Mouse (Mus musculus): ENCODE measurements around the gene Leap2.
"Not testable (repeated sequence)": the region's sequence is repeated elsewhere in the genome, so short reads cannot be mapped to it uniquely, and the experiment has no call there.

Leap2 gene

GRCm38 (mm10) chr11:53441921-53442320, 19.0 kb upstream of the Leap2 start:
- no peak for DNase-seq (ENCODE audit: low spot score)

GRCm38 (mm10) chr11:53436338-53436737, 13.4 kb upstream of the Leap2 start:
- no peak for DNase-seq (ENCODE audit: low spot score)

GRCm38 (mm10) chr11:53435504-53435903, 12.5 kb upstream of the Leap2 start:
- no peak for DNase-seq (ENCODE audit: low spot score)

GRCm38 (mm10) chr11:53433057-53433456, 10.1 kb upstream of the Leap2 start:
- DNase-seq (ENCODE audit: low spot score) = no peak

- no peak for DNase-seq (ENCODE audit: low spot score)
These were observed 8.5 kb upstream of the Leap2 start for GRCm38 (mm10) chr11:53431347-53432056.

- peak; percentile 100 for DNase-seq (ENCODE audit: low spot score)
These were observed 7.8 kb upstream of the Leap2 start, which contains the start of the genes Uqcrq and Gdf9 for GRCm38 (mm10) chr11:53430670-53431346. Uqcrq (minus strand) TSS chr11:53430831. Gdf9 (plus strand) TSS chr11:53431023.

GRCm38 (mm10) chr11:53430300-53430669, 7.3 kb upstream of the Leap2 start:
- no peak for DNase-seq (ENCODE audit: low spot score)

GRCm38 (mm10) chr11:53429182-53429581, 6.2 kb upstream of the Leap2 start:
- DNase-seq (ENCODE audit: low spot score) = no peak

- no peak for DNase-seq (ENCODE audit: low spot score)
These were observed 5.7 kb upstream of the Leap2 start for GRCm38 (mm10) chr11:53428716-53429057.

- DNase-seq (ENCODE audit: low spot score) = no peak
These were observed 5.2 kb upstream of the Leap2 start for GRCm38 (mm10) chr11:53427993-53428715.

- not testable (repeated sequence) for DNase-seq (ENCODE audit: low spot score)
These were observed 3.9 kb upstream of the Leap2 start for GRCm38 (mm10) chr11:53426914-53427313.

- no peak for DNase-seq (ENCODE audit: low spot score)
These were observed 2.8 kb upstream of the Leap2 start for GRCm38 (mm10) chr11:53425711-53426255.

- no peak for DNase-seq (ENCODE audit: low spot score)
These were observed 2.3 kb upstream of the Leap2 start for GRCm38 (mm10) chr11:53425251-53425650.

GRCm38 (mm10) chr11:53424826-53425225, 1.9 kb upstream of the Leap2 start:
- no peak for DNase-seq (ENCODE audit: low spot score)

- DNase-seq (ENCODE audit: low spot score) = peak; percentile 48
These were observed 4.9 kb downstream of the Leap2 start for GRCm38 (mm10) chr11:53418048-53418447.

GRCm38 (mm10) chr11:53413871-53414270, 9.1 kb downstream of the Leap2 start:
- no peak for DNase-seq (ENCODE audit: low spot score)

- no peak for DNase-seq (ENCODE audit: low spot score)
These were observed 11.2 kb downstream of the Leap2 start for GRCm38 (mm10) chr11:53411738-53412137.

GRCm38 (mm10) chr11:53403638-53404037, 19.3 kb downstream of the Leap2 start:
- no peak for DNase-seq (ENCODE audit: low spot score)

GRCm38 (mm10) chr11:53393856-53394255, 29.1 kb downstream of the Leap2 start:
- no peak for DNase-seq (ENCODE audit: low spot score)

- no peak for DNase-seq (ENCODE audit: low spot score)
These were observed 39.1 kb downstream of the Leap2 start for GRCm38 (mm10) chr11:53383758-53384428.

- DNase-seq (ENCODE audit: low spot score) = peak; percentile 11
These were observed 44.1 kb downstream of the Leap2 start for GRCm38 (mm10) chr11:53378918-53379317.
